Mouse (Mus musculus): ENCODE results near the gene Trpm4.

GRCm38 (mm10) chr7:45273672-45274071, 59.9 kb downstream of the Trpm4 start:
- TF ChIP-seq CTCF (IDR thresholded peaks at IDR 0.05; ENCODE audit: borderline replicate concordance, insufficient read depth, low read depth, low read length) (no peak), POLR2A (IDR thresholded peaks at IDR 0.05; ENCODE audit: borderline replicate concordance, insufficient read depth, low read length) (no peak)

Measured in cerebellum, adult 2 months (tissue).